16 mouse cellular contexts compared by ENCODE assay signal in genomic region chr4:87984091-87984490, GRCm38 (mm10). TPM values are rescaled to one million over a fixed set of nuclear protein-coding genes. Genes with fewer than 3 reads are reported as not detected.
DNase-seq lines count a peak whose midpoint lies in the region; ATAC-seq and TF ChIP-seq lines count a peak whose summit lies in the region.
"Had no signal": no experiment of that assay in that cellular context is flagged by ENCODE, and none has a peak within 500 bp of the region (broad histone marks: within the 10 kb centered on the region; RNA-seq: fewer than 3 reads in every experiment).

No protein-coding gene starts in this region.

- TF ChIP-seq EP300 in lung, postnatal 0 days (IDR thresholded peaks at IDR 0.05): no peak

- 54% methylated on average over 5 of the region's 5 CpGs for WGBS in embryonic facial prominence, embryonic 14.5 days
- 66% methylated on average over 5 of the region's 5 CpGs for WGBS in embryonic facial prominence, embryonic 10.5 days
- 52% methylated on average over 5 of the region's 5 CpGs for WGBS in intestine, postnatal 0 days
- WGBS in intestine, embryonic 15.5 days: 58% methylated on average over 5 of the region's 5 CpGs
- WGBS in lung, postnatal 0 days: 35% methylated on average over 5 of the region's 5 CpGs
- 45% methylated on average over 5 of the region's 5 CpGs for WGBS in lung, adult 2 months

- H3K36me3 ChIP-seq in embryonic facial prominence, embryonic 14.5 days (ENCODE audit: control insufficient read depth, insufficient read depth, low read length): no peaks in the 10 kb centered on the region
- H3K36me3 ChIP-seq in embryonic facial prominence, embryonic 10.5 days (replicated peaks): no peaks in the 10 kb centered on the region
- no peaks in the 10 kb centered on the region for H3K36me3 ChIP-seq in intestine, postnatal 0 days (ENCODE audit: control insufficient read depth, insufficient read depth)
- H3K36me3 ChIP-seq in intestine, embryonic 15.5 days: no peaks in the 10 kb centered on the region
- no peaks in the 10 kb centered on the region for H3K36me3 ChIP-seq in lung, postnatal 0 days (ENCODE audit: insufficient read depth, low read length)
- H3K36me3 ChIP-seq: embryonic facial prominence, embryonic 12.5 days; liver, embryonic 12.5 days; midbrain, embryonic 15.5 days; neural tube, embryonic 13.5 days had no signal

- no peaks in the 10 kb centered on the region for H3K9me3 ChIP-seq in embryonic facial prominence, embryonic 14.5 days (ENCODE audit: control insufficient read depth, low read length)
- H3K9me3 ChIP-seq in embryonic facial prominence, embryonic 10.5 days: no peaks in the 10 kb centered on the region
- H3K9me3 ChIP-seq in intestine, postnatal 0 days (ENCODE audit: control insufficient read depth): no peaks in the 10 kb centered on the region
- H3K9me3 ChIP-seq in intestine, embryonic 15.5 days: no peaks in the 10 kb centered on the region
- H3K9me3 ChIP-seq in lung, postnatal 0 days (ENCODE audit: low read length): no peaks in the 10 kb centered on the region
- H3K9me3 ChIP-seq: embryonic facial prominence, embryonic 12.5 days; liver, embryonic 12.5 days; midbrain, embryonic 15.5 days; neural tube, embryonic 13.5 days had no signal

- ATAC-seq in embryonic facial prominence, embryonic 14.5 days (ENCODE audit: low read depth): no peak
- ATAC-seq in intestine, postnatal 0 days: no peak
- no peak for ATAC-seq in intestine, embryonic 15.5 days
- no peak for ATAC-seq in lung, postnatal 0 days
- ATAC-seq in monocyte, adult 5-6 weeks (replicated peaks; ENCODE audit: insufficient number of reproducible peaks, low FRiP score, low TSS enrichment, poor library complexity, severe bottlenecking): no peak
- ATAC-seq: liver, embryonic 12.5 days had no signal

- H3K27me3 ChIP-seq in embryonic facial prominence, embryonic 14.5 days (replicated peaks; ENCODE audit: control insufficient read depth, insufficient read depth, low read length): no peaks in the 10 kb centered on the region
- H3K27me3 ChIP-seq in embryonic facial prominence, embryonic 10.5 days (replicated peaks; ENCODE audit: low read depth, poor library complexity, severe bottlenecking): no peaks in the 10 kb centered on the region
- H3K27me3 ChIP-seq in intestine, postnatal 0 days (replicated peaks; ENCODE audit: control insufficient read depth, insufficient read depth, low read length): no peaks in the 10 kb centered on the region
- no peaks in the 10 kb centered on the region for H3K27me3 ChIP-seq in intestine, embryonic 15.5 days (replicated peaks)
- H3K27me3 ChIP-seq in lung, postnatal 0 days (replicated peaks; ENCODE audit: insufficient read depth, low read length): no peaks in the 10 kb centered on the region
- H3K27me3 ChIP-seq: embryonic facial prominence, embryonic 12.5 days; liver, embryonic 12.5 days; midbrain, embryonic 15.5 days; neural tube, embryonic 13.5 days had no signal

- no peak overlapping the region for H3K4me3 ChIP-seq in embryonic facial prominence, embryonic 14.5 days (ENCODE audit: low read depth, low read length)
- H3K4me3 ChIP-seq in embryonic facial prominence, embryonic 10.5 days: no peak overlapping the region
- no peak overlapping the region for H3K4me3 ChIP-seq in intestine, postnatal 0 days (ENCODE audit: low read depth, low read length)
- H3K4me3 ChIP-seq in intestine, embryonic 15.5 days (replicated peaks): no peak overlapping the region
- H3K4me3 ChIP-seq in lung, postnatal 0 days (ENCODE audit: low read depth, low read length): no peak overlapping the region
- no peak overlapping the region for H3K4me3 ChIP-seq in lung, adult 2 months (replicated peaks; ENCODE audit: extremely low read depth, low read depth, low read length)
- H3K4me3 ChIP-seq: embryonic facial prominence, embryonic 12.5 days; liver, embryonic 12.5 days; midbrain, embryonic 15.5 days; neural tube, embryonic 13.5 days had no signal

- H3K9ac ChIP-seq in embryonic facial prominence, embryonic 14.5 days (ENCODE audit: low read depth, low read length): no peak overlapping the region
- H3K9ac ChIP-seq in intestine, postnatal 0 days (ENCODE audit: low read depth, low read length): no peak overlapping the region
- no peak overlapping the region for H3K9ac ChIP-seq in intestine, embryonic 15.5 days
- H3K9ac ChIP-seq in lung, postnatal 0 days (replicated peaks; ENCODE audit: low read depth): no peak overlapping the region
- H3K9ac ChIP-seq: embryonic facial prominence, embryonic 12.5 days; liver, embryonic 12.5 days; midbrain, embryonic 15.5 days; neural tube, embryonic 13.5 days had no signal

- 0 out of 2 replicates have a peak overlapping the region, but pooled peaks have one; percentile 28 for H3K27ac ChIP-seq in embryonic facial prominence, embryonic 14.5 days (replicated peaks; ENCODE audit: low read depth, low read length)
- no peak overlapping the region for H3K27ac ChIP-seq in embryonic facial prominence, embryonic 10.5 days (replicated peaks)
- no peak overlapping the region for H3K27ac ChIP-seq in intestine, postnatal 0 days (ENCODE audit: low read depth, low read length)
- no peak overlapping the region for H3K27ac ChIP-seq in intestine, embryonic 15.5 days
- H3K27ac ChIP-seq in lung, postnatal 0 days (ENCODE audit: low read length): peak overlapping the region; percentile 79
- H3K27ac ChIP-seq: embryonic facial prominence, embryonic 12.5 days; liver, embryonic 12.5 days; macrophage; midbrain, embryonic 15.5 days had no signal

- H3K4me2 ChIP-seq in embryonic facial prominence, embryonic 14.5 days (ENCODE audit: low read depth, low read length): no peak overlapping the region
- 0 out of 2 replicates have a peak overlapping the region, but pooled peaks have one; percentile 0 for H3K4me2 ChIP-seq in intestine, postnatal 0 days (replicated peaks; ENCODE audit: low read depth)
- no peak overlapping the region for H3K4me2 ChIP-seq in intestine, embryonic 15.5 days (replicated peaks)
- peak overlapping the region; percentile 14 for H3K4me2 ChIP-seq in lung, postnatal 0 days (replicated peaks; ENCODE audit: low read depth, low read length)
- H3K4me2 ChIP-seq: embryonic facial prominence, embryonic 12.5 days; liver, embryonic 12.5 days; midbrain, embryonic 15.5 days; neural tube, embryonic 13.5 days had no signal

- DNase-seq in embryonic facial prominence, embryonic 14.5 days (ENCODE audit: low spot score): no peak
- no peak for DNase-seq in embryonic facial prominence, embryonic 10.5 days (ENCODE audit: low spot score)
- DNase-seq in lung, postnatal 0 days (ENCODE audit: low spot score): no peak
- no peak for DNase-seq in lung, adult 2 months
- no peak for DNase-seq in spleen, adult 18-20 months
- DNase-seq: cerebellum, adult 11-12 months; cerebellum, postnatal 36 days; thymus, adult 2 months had no signal

- no peak for TF ChIP-seq POLR2A in lung, adult 2 months (IDR thresholded peaks at IDR 0.05; ENCODE audit: borderline replicate concordance, extremely low read depth, low read depth, low read length)

- peaks cover 23% of the 10 kb centered on the region for H3K4me1 ChIP-seq in embryonic facial prominence, embryonic 14.5 days (ENCODE audit: control insufficient read depth, insufficient read depth, low read length)
- H3K4me1 ChIP-seq in embryonic facial prominence, embryonic 10.5 days: peaks cover 40% of the 10 kb centered on the region
- peaks cover 4% of the 10 kb centered on the region; the same call in 1 of the 2 replicates for H3K4me1 ChIP-seq in intestine, postnatal 0 days (replicated peaks; ENCODE audit: control insufficient read depth, insufficient read depth, low read length)
- H3K4me1 ChIP-seq in intestine, embryonic 15.5 days (replicated peaks): peaks cover 13% of the 10 kb centered on the region; the same call in 1 of the 2 replicates
- H3K4me1 ChIP-seq in lung, postnatal 0 days (ENCODE audit: insufficient read depth, low read depth, low read length): peaks cover 6% of the 10 kb centered on the region; the same call in 1 of the 2 replicates
- H3K4me1 ChIP-seq in lung, adult 2 months (ENCODE audit: control insufficient read depth, insufficient read depth, low read length): peaks cover 8% of the 10 kb centered on the region

- no peak for TF ChIP-seq CTCF in intestine, postnatal 0 days (IDR thresholded peaks at IDR 0.05; ENCODE audit: low read depth)
- TF ChIP-seq CTCF in lung, postnatal 0 days (IDR thresholded peaks at IDR 0.05): no peak
- TF ChIP-seq CTCF in lung, adult 2 months (IDR thresholded peaks at IDR 0.05; ENCODE audit: insufficient read depth, low read length): no peak

RNA-seq across cellular contexts. Expression of gene Mllt3, which starts 49.1 kb away (rescaled TPM):
- 47.6 and 55.0 TPM in 2 replicates for polyA plus RNA-seq in embryonic facial prominence, embryonic 14.5 days (2014; fragmentation: Nextera tagmentation; extraction: Ambion mirVana)
- polyA plus RNA-seq in embryonic facial prominence, embryonic 10.5 days (2016; fragmentation: Nextera tagmentation; extraction: Ambion mirVana): 46.5 and 55.4 TPM in 2 replicates
- 17.5 and 20.0 TPM in 2 replicates for polyA plus RNA-seq in intestine, postnatal 0 days (2015; fragmentation: Nextera tagmentation; extraction: Ambion mirVana)
- polyA plus RNA-seq in intestine, embryonic 15.5 days (2015; fragmentation: Nextera tagmentation; extraction: Ambion mirVana): 35.6 and 38.4 TPM in 2 replicates
- polyA plus RNA-seq in lung, postnatal 0 days (2015; fragmentation: Nextera tagmentation; extraction: Ambion mirVana): 32.7 and 37.0 TPM in 2 replicates
- 6.7 and 8.5 TPM in 2 replicates for polyA plus RNA-seq in lung, adult 2 months (2012; rRNA removed)
- total RNA-seq in monocyte, adult 5-6 weeks (2017): 13.2 to 52.2 TPM (median 41.9 TPM) in 3 replicates

Comparison
In these comparisons a context has a peak if more than half of its experiments do, and no peak if none do; other contexts are left out.
1. H3K27ac ChIP-seq: peak in embryonic facial prominence, embryonic 14.5 days (single experiment) and lung, postnatal 0 days (single experiment); none in embryonic facial prominence, embryonic 10.5 days (single experiment), intestine, postnatal 0 days (single experiment) and intestine, embryonic 15.5 days (single experiment).
2. H3K4me2 ChIP-seq: peak in intestine, postnatal 0 days (single experiment) and lung, postnatal 0 days (single experiment); none in embryonic facial prominence, embryonic 14.5 days (single experiment) and intestine, embryonic 15.5 days (single experiment).